Mouse (Mus musculus) hindbrain, postnatal 0 days (tissue): ENCODE data around the gene Ppp4r3b. TPM values are rescaled to one million over a fixed set of nuclear protein-coding genes. Genes with fewer than 3 reads are reported as not detected.

ENCODE experiments used
- ATAC-seq: fragments of 200-750 bp; cut with Nextera tagmentation; 2 replicates; pipeline ENCODE4 v1.8.0; 2017; ENCODE audit warnings: mild to moderate bottlenecking, moderate TSS enrichment, moderate library complexity
- DNase-seq: peaks from one replicate; pipeline ENCODE4 v3.0.0-alpha.2; 2015; ENCODE audit warnings: low spot score
- H3K27ac ChIP-seq: fragments of 300-500 bp; sonication (generic); 2 replicates; pipeline ENCODE4 v1.5.1; 2014; ENCODE audit warnings: mild to moderate bottlenecking
- H3K27me3 ChIP-seq: fragments of 300-500 bp; sonication (generic); 2 replicates; pipeline ENCODE4 v1.6.1; 2014; ENCODE audit warnings: low read length, mixed read lengths; ENCODE audit not compliant: insufficient read depth
- H3K36me3 ChIP-seq: fragments of 300-500 bp; sonication (generic); 2 replicates; pipeline ENCODE4 v1.6.1; 2014; ENCODE audit warnings: low read length, mixed read lengths; ENCODE audit not compliant: insufficient read depth
- H3K4me1 ChIP-seq: fragments of 300-500 bp; sonication (generic); 2 replicates; pipeline ENCODE4 v1.6.1; 2014; ENCODE audit warnings: antibody characterized with exemption, low read length, mixed read lengths; ENCODE audit not compliant: insufficient read depth
- H3K4me2 ChIP-seq: fragments of 300-500 bp; sonication (generic); 2 replicates; pipeline ENCODE4 v1.6.1; 2014; ENCODE audit warnings: low read depth, mild to moderate bottlenecking, low read length, moderate library complexity, mixed read lengths
- H3K4me3 ChIP-seq: fragments of 300-500 bp; sonication (generic); 2 replicates; pipeline ENCODE4 v1.5.1; 2014; ENCODE audit warnings: low read length
- H3K9ac ChIP-seq: fragments of 300-500 bp; sonication (generic); replicated peaks from 2 replicates; pipeline ENCODE4 v1.6.1; 2014; ENCODE audit warnings: mild to moderate bottlenecking, low read length, moderate library complexity, mixed read lengths
- H3K9me3 ChIP-seq: fragments of 300-500 bp; sonication (generic); 2 replicates; pipeline ENCODE4 v1.6.1; 2016; ENCODE audit warnings: low read length, mixed read lengths
- CTCF ChIP-seq: IDR thresholded peaks from 2 replicates; pipeline ENCODE4 v1.5.1; 2016; ENCODE audit warnings: antibody characterized with exemption, control low read depth, low read depth
- WGBS: fragments of 180-500 bp; shearing (Covaris S2); extraction: QIAGEN DNeasy Blood & Tissue Kit; methylation state at CpG from one replicate; pipeline ENCODE4 v1.1.7; 2014; 5-methylcytosine and 5-hydroxymethylcytosine counted together
- polyA plus RNA-seq: library from polyadenylated mRNA; unstranded; fragments of >200 nt; fragmentation: Nextera tagmentation; extraction: Ambion mirVana; gene quantifications from 2 replicates; pipeline ENCODE4 v1.2.1, GENCODE M21; 2015
- total RNA-seq: library from RNA; depleted of rRNA; stranded (reverse); fragments of >200 nt; gene quantifications from 2 replicates; pipeline ENCODE4 v1.2.3, GENCODE M21; 2014

Gene Ppp4r3b
- total and polyA plus RNA-seq, 2 experiments from 2014 or later, result 31.2 to 53.9 TPM

DNA sequence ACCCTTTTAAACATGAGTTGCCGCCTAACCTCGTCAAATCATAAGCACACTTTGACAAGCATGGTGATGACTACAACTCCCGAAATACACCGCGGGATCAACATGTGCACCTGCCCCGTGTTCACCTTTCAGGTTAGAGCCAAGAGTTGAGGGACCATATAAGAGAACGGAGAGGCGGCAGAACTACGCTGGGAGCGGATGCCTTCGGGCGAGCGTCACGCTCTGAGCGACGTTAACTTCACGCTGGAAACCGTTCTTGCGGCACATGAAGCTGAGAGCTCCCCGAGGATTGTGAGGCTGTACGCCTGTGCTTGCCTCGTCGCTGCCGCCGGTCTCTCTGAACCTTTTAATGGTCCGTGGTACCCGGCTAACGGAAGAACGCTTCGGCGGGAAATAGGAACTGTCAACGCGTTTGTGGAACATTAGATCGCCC, 715 bp upstream of the Ppp4r3b start:
- H3K36me3 ChIP-seq, result no peaks in the 10 kb centered on the region
- H3K27ac ChIP-seq, result peak overlapping the region; percentile 99
- no peaks in the 10 kb centered on the region for H3K9me3 ChIP-seq
- H3K4me2 ChIP-seq, result peak overlapping the region; percentile 98
- H3K27me3 ChIP-seq, result no peaks in the 10 kb centered on the region
- WGBS, result 1% methylated on average over 34 of the region's 34 CpGs
- H3K9ac ChIP-seq, result peak overlapping the region; percentile 99
- TF ChIP-seq CTCF, result no peak
- peak; percentile 35 for ATAC-seq
- no peaks in the 10 kb centered on the region for H3K4me1 ChIP-seq
- peak overlapping the region; percentile 100 for H3K4me3 ChIP-seq
- peak; percentile 77 for DNase-seq

DNA sequence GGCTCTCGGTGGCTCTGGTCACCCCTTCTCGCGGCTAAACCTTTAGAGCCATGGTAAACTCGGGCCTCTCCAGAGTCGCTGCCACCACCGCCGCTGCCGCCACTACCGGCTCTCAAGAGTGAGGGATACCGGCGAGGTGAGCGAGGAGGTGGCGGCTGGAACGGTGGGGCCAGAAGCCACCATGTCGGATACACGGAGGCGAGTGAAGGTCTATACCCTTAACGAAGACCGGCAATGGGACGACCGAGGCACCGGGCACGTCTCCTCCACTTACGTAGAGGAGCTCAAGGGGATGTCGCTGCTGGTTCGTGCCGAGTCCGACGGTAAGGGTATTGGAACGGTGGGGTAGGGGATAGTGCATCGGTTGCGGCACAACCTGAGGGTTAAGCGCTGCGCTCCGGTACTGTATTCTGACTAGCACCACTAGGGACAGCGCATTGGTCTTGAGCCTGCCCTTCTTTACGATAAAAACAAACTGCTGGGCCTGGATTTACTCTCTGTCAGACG, 488 bp downstream of the Ppp4r3b start:
- under 1% methylated on average over 38 of the region's 38 CpGs for WGBS
- no peaks in the 10 kb centered on the region for H3K36me3 ChIP-seq
- peak overlapping the region; percentile 82 for H3K4me2 ChIP-seq
- H3K27me3 ChIP-seq, result no peaks in the 10 kb centered on the region
- ATAC-seq (peak; percentile 76), DNase-seq (peak; percentile 83)
- TF ChIP-seq CTCF, result peak; percentile 76
- H3K27ac ChIP-seq, result peak overlapping the region; percentile 99
- H3K4me1 ChIP-seq, result no peaks in the 10 kb centered on the region
- no peaks in the 10 kb centered on the region for H3K9me3 ChIP-seq
- peak overlapping the region; percentile 100 for H3K4me3 ChIP-seq
- peak overlapping the region; percentile 99 for H3K9ac ChIP-seq

DNA sequence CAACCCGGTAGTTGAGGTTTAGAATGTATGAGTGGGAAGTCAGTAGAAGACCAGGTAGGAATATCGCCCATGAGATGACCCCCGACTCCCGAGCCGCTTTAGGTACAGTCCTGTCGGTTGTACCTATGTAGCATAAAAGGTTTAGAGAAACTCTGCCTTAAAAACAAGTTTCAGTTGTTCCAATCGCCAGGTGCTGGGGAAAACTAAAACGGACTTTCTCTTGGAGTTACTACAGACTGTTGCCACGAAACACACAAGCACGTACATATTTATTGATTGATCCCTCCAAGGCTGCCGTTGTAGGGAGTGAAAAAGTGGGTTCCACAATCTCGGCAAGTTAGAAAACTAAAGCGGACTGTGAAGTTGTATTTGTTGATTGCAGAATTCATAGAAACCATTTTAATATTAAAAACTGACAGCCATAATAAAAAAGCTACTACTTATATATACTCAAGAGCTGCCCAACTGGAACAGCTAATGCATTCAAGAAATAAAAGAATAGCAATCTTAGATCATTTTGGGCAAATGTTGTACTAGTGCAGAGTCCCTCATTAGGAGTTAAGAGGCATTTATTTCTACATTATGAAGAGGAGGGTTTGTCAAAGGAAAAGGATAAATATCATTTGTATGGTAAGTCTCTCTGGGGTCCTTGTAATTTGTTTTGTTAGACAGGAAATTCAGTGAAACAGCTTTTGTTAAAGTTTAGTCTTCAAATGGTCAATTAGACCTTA, 1.2 kb downstream of the Ppp4r3b start:
- ATAC-seq (no peak), DNase-seq (peak; percentile 2)
- WGBS, result 3% methylated on average over 13 of the region's 13 CpGs
- no peak for TF ChIP-seq CTCF
- Histone ChIP-seq H3K36me3 (no peaks in the 10 kb centered on the region), H3K27ac (peak overlapping the region; percentile 99), H3K4me3 (peak overlapping the region; percentile 100), H3K27me3 (no peaks in the 10 kb centered on the region), H3K9ac (peak overlapping the region; percentile 99), H3K4me1 (no peaks in the 10 kb centered on the region), H3K9me3 (no peaks in the 10 kb centered on the region), H3K4me2 (peak overlapping the region; percentile 82)

DNA sequence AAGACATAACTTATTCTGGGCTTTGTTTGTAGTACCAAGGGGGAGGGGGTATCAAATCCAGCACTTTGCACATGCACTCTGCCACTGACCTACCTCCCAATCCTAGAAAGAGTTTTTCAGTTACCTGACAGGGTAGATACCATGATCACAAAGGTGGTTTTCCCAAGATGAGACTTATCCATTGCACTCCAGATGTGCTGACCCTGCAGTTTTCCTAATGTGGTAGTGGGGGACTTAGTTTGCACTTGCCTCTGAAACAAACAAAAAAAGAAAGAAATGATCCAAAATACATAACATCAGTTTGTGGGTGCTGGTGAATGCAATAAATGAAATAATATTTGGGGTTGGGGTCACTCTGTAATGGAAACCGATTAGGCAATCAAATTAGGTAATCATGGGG, 6.6 kb downstream of the Ppp4r3b start:
- WGBS, result 91% methylated on average over 1 of the region's 1 CpGs
- no peak for TF ChIP-seq CTCF

GRCm38 (mm10) chr11:29180657-29181056, 8.0 kb downstream of the Ppp4r3b start:
- H3K9ac ChIP-seq, result no peak overlapping the region
- DNase-seq, result peak; percentile 77
- H3K27me3 ChIP-seq, result no peaks in the 10 kb centered on the region
- no peak overlapping the region for H3K27ac ChIP-seq
- 40% methylated on average over 3 of the region's 3 CpGs for WGBS
- ATAC-seq, result peak; percentile 27; the same call in 1 of the 2 replicates
- no peaks in the 10 kb centered on the region for H3K9me3 ChIP-seq
- H3K36me3 ChIP-seq, result peaks cover 10% of the 10 kb centered on the region; the same call in 1 of the 2 replicates
- TF ChIP-seq CTCF, result no peak
- no peaks in the 10 kb centered on the region for H3K4me1 ChIP-seq
- H3K4me3 ChIP-seq, result no peak overlapping the region
- no peak overlapping the region for H3K4me2 ChIP-seq

More for the DNA sequence above, 6.6 kb downstream of the Ppp4r3b start:
- no peak for ATAC-seq
- Histone ChIP-seq H3K4me1 (no peaks in the 10 kb centered on the region), H3K9me3 (no peaks in the 10 kb centered on the region), H3K4me3 (no peak overlapping the region), H3K36me3 (peaks cover 5% of the 10 kb centered on the region; the same call in 1 of the 2 replicates), H3K27me3 (no peaks in the 10 kb centered on the region), H3K9ac (no peak overlapping the region), H3K27ac (no peak overlapping the region), H3K4me2 (no peak overlapping the region)
- DNase-seq, result no peak

- Histone ChIP-seq H3K9ac (no peak overlapping the region), H3K36me3 (peaks cover 20% of the 10 kb centered on the region; the same call in 1 of the 2 replicates), H3K9me3 (no peaks in the 10 kb centered on the region), H3K27ac (no peak overlapping the region), H3K4me1 (no peaks in the 10 kb centered on the region), H3K4me2 (no peak overlapping the region), H3K4me3 (no peak overlapping the region), H3K27me3 (no peaks in the 10 kb centered on the region)
- WGBS, result 90% methylated on average over 5 of the region's 5 CpGs
- TF ChIP-seq CTCF, result no peak
- ATAC-seq (no peak), DNase-seq (no peak)
Observed at GRCm38 (mm10) chr11:29181751-29182150, 9.1 kb downstream of the Ppp4r3b start.

DNA sequence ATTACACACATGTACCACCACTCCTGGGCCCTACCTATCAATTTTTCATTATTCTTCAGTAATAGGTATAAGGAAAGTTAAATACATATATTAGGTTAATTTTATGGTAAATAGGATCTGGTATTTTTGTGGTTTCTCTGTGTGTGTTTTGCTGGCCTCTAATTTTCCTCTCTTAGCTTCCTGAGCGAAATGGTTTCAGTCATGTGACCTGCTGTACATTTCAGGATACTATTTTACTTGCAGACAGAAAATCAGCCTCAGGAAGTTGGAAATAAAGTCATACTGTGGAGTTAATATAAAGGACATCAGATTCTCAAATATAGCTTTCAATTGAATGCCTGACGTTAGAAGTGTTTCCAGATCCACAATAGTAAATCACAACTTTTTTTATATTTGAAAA, 16.3 kb downstream of the Ppp4r3b start:
- WGBS, result 85% methylated on average over 2 of the region's 2 CpGs
- Histone ChIP-seq H3K4me1 (no peaks in the 10 kb centered on the region), H3K4me2 (no peak overlapping the region), H3K9ac (no peak overlapping the region), H3K9me3 (no peaks in the 10 kb centered on the region), H3K4me3 (no peak overlapping the region), H3K36me3 (peaks cover 15% of the 10 kb centered on the region; the same call in 1 of the 2 replicates), H3K27ac (no peak overlapping the region), H3K27me3 (no peaks in the 10 kb centered on the region)
- no peak for TF ChIP-seq CTCF
- DNase-seq, result no peak
- no peak for ATAC-seq
